Mouse (Mus musculus) embryonic facial prominence, embryonic 10.5 days (tissue): ENCODE measurements around the gene Tex14. TPM values are rescaled to one million over a fixed set of nuclear protein-coding genes. Genes with fewer than 3 reads are reported as not detected.
A peak's percentile ranks its signal among the peaks of the same experiment; 100 is the strongest.
"Not testable (repeated sequence)": the region's sequence is repeated elsewhere in the genome, so short reads cannot be mapped to it uniquely, and the experiment has no call there.

ENCODE experiments used
- DNase-seq: peaks from one replicate; pipeline ENCODE4 v3.0.0-alpha.2; 2017; ENCODE audit warnings: low spot score
- H3K27ac ChIP-seq: fragments of 300-500 bp; sonication (generic); replicated peaks from 2 replicates; pipeline ENCODE4 v1.5.1; 2016; ENCODE audit warnings: mild to moderate bottlenecking
- H3K27me3 ChIP-seq: fragments of 300-500 bp; sonication (generic); replicated peaks from 2 replicates; pipeline ENCODE4 v1.6.1; 2016; ENCODE audit warnings: low read depth, mild to moderate bottlenecking; ENCODE audit not compliant: poor library complexity, severe bottlenecking
- H3K36me3 ChIP-seq: fragments of 300-500 bp; sonication (generic); replicated peaks from 2 replicates; pipeline ENCODE4 v1.6.1; 2016; ENCODE audit warnings: mild to moderate bottlenecking, moderate library complexity
- H3K4me1 ChIP-seq: fragments of 300-500 bp; sonication (generic); 2 replicates; pipeline ENCODE4 v1.6.1; 2016
- H3K4me3 ChIP-seq: fragments of 300-500 bp; sonication (generic); 2 replicates; pipeline ENCODE4 v1.5.1; 2016; ENCODE audit warnings: mild to moderate bottlenecking, moderate library complexity
- H3K9me3 ChIP-seq: fragments of 300-500 bp; sonication (generic); 2 replicates; pipeline ENCODE4 v1.6.1; 2016; ENCODE audit warnings: mild to moderate bottlenecking
- WGBS: fragments of 180-500 bp; shearing (Covaris S2); methylation state at CpG from one replicate; pipeline ENCODE4 v1.1.7; 2016; 5-methylcytosine and 5-hydroxymethylcytosine counted together
- polyA plus RNA-seq: library from polyadenylated mRNA; unstranded; fragments of >200 nt; fragmentation: Nextera tagmentation; extraction: Ambion mirVana; gene quantifications from 2 replicates; pipeline ENCODE4 v1.2.1, GENCODE M21; 2016

Tex14 gene
- polyA plus RNA-seq, 1 experiment from 2014 or later: not detected

GRCm38 (mm10) chr11:87471699-87471997 lies 66.8 kb downstream of the Tex14 start:
- H3K9me3 ChIP-seq, DNase-seq, H3K4me3 ChIP-seq, H3K27ac ChIP-seq, H3K36me3 ChIP-seq: not testable (repeated sequence)
- Histone ChIP-seq H3K4me1 (peaks cover 18% of the 10 kb centered on the region), H3K27me3 (peaks cover 17% of the 10 kb centered on the region; the same call in 1 of the 2 replicates)
- WGBS: 0% methylated on average over 2 of the region's 3 CpGs

DNA sequence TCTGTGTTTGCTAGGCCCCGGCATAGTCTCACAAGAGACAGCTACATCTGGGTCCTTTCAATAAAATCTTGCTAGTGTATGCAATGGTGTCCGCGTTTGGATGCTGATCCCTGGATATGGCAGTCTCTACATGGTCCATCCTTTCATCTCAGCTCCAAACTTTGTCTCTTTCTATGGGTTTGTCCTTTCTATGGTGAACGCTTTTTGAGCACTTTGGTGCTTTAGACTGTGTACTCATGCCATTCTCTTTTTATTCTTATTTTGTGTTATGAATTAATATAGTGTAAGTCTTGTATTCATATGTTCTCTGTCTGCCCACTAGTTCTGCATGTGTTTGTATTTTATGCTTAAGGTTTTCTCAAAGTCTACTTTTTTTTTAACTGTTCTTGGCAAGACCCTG lies 67.2 kb downstream of the Tex14 start:
- H3K9me3 ChIP-seq, H3K27ac ChIP-seq, H3K36me3 ChIP-seq, H3K4me3 ChIP-seq, DNase-seq: not testable (repeated sequence)
- WGBS: 33% methylated on average over 4 of the region's 4 CpGs
- Histone ChIP-seq H3K27me3 (peaks cover 17% of the 10 kb centered on the region; the same call in 1 of the 2 replicates), H3K4me1 (peaks cover 18% of the 10 kb centered on the region)

GRCm38 (mm10) chr11:87479172-87479571 lies 74.3 kb downstream of the Tex14 start:
- not testable (repeated sequence) for H3K27me3 ChIP-seq, H3K9me3 ChIP-seq, H3K4me1 ChIP-seq, H3K4me3 ChIP-seq, H3K27ac ChIP-seq, DNase-seq, H3K36me3 ChIP-seq
- WGBS: 68% methylated on average over 2 of the region's 2 CpGs

GRCm38 (mm10) chr11:87483796-87484326 lies 79.0 kb downstream of the Tex14 start:
- 78% methylated on average over 3 of the region's 3 CpGs for WGBS
- no peaks in the 10 kb centered on the region for H3K4me1 ChIP-seq

DNA sequence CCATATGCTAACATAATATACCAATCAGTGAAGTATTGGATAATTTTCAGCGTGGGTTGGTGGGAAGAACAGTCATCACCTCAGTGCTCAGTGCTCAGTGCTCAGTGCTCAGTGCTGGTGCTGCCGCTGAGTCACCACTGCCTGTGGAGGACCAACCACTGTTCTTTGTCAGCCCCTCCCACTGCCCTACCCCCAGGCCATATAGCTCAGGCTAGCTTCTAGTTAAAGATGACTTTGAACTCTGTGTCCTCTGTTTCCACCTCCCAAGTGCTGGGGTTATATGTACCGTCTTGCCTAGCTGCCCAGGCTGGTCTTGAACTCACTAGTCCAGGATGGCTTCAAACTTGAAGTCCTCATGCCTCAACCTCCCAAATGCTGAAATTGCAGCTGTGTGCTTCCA lies 84.1 kb downstream of the Tex14 start:
- Histone ChIP-seq H3K4me3 (no peak overlapping the region), H3K36me3 (no peaks in the 10 kb centered on the region), H3K27me3 (no peaks in the 10 kb centered on the region), H3K9me3 (no peaks in the 10 kb centered on the region), H3K4me1 (no peaks in the 10 kb centered on the region), H3K27ac (no peak overlapping the region)
- DNase-seq: no peak
- 82% methylated on average over 3 of the region's 3 CpGs for WGBS

More at GRCm38 (mm10) chr11:87483796-87484326, 79.0 kb downstream of the Tex14 start:
- no peak for DNase-seq
- Histone ChIP-seq H3K36me3 (no peaks in the 10 kb centered on the region), H3K4me3 (no peak overlapping the region), H3K27me3 (no peaks in the 10 kb centered on the region), H3K27ac (no peak overlapping the region), H3K9me3 (no peaks in the 10 kb centered on the region)

GRCm38 (mm10) chr11:87504690-87505214 lies 99.9 kb downstream of the Tex14 start:
- H3K4me3 ChIP-seq: no peak overlapping the region
- peaks cover 4% of the 10 kb centered on the region for H3K4me1 ChIP-seq
- 58% methylated on average over 5 of the region's 5 CpGs for WGBS
- no peak for DNase-seq
- H3K27ac ChIP-seq: no peak overlapping the region
- H3K36me3 ChIP-seq: no peaks in the 10 kb centered on the region
- no peaks in the 10 kb centered on the region for H3K27me3 ChIP-seq
- no peaks in the 10 kb centered on the region for H3K9me3 ChIP-seq

- WGBS: 74% methylated on average over 3 of the region's 3 CpGs
These were observed 101.6 kb downstream of the Tex14 start for GRCm38 (mm10) chr11:87506502-87506901.

GRCm38 (mm10) chr11:87507043-87507442 lies 102.2 kb downstream of the Tex14 start:
- DNase-seq: no peak
- no peak overlapping the region for H3K4me3 ChIP-seq

More at GRCm38 (mm10) chr11:87506502-87506901, 101.6 kb downstream of the Tex14 start:
- Histone ChIP-seq H3K4me3 (no peak overlapping the region), H3K36me3 (no peaks in the 10 kb centered on the region), H3K9me3 (no peaks in the 10 kb centered on the region), H3K27ac (no peak overlapping the region), H3K27me3 (no peaks in the 10 kb centered on the region), H3K4me1 (peaks cover 4% of the 10 kb centered on the region)
- no peak for DNase-seq

GRCm38 (mm10) chr11:87519260-87519659 lies 114.4 kb downstream of the Tex14 start:
- no peaks in the 10 kb centered on the region for H3K36me3 ChIP-seq
- peak; percentile 43 for DNase-seq
- 8% methylated on average over 2 of the region's 2 CpGs for WGBS
- no peak overlapping the region for H3K4me3 ChIP-seq
- H3K27ac ChIP-seq: no peak overlapping the region
- no peaks in the 10 kb centered on the region for H3K27me3 ChIP-seq
- H3K4me1 ChIP-seq: peaks cover 15% of the 10 kb centered on the region
- H3K9me3 ChIP-seq: no peaks in the 10 kb centered on the region

More at GRCm38 (mm10) chr11:87507043-87507442, 102.2 kb downstream of the Tex14 start:
- no peak overlapping the region for H3K27ac ChIP-seq
- H3K9me3 ChIP-seq: no peaks in the 10 kb centered on the region
- no peaks in the 10 kb centered on the region for H3K36me3 ChIP-seq
- peaks cover 4% of the 10 kb centered on the region for H3K4me1 ChIP-seq
- no peaks in the 10 kb centered on the region for H3K27me3 ChIP-seq

- Histone ChIP-seq H3K4me1 (peaks cover 20% of the 10 kb centered on the region), H3K27me3 (no peaks in the 10 kb centered on the region), H3K27ac (no peak overlapping the region), H3K36me3 (no peaks in the 10 kb centered on the region), H3K4me3 (no peak overlapping the region), H3K9me3 (no peaks in the 10 kb centered on the region)
- 72% methylated on average over 5 of the region's 5 CpGs for WGBS
- DNase-seq: no peak
These were observed 118.6 kb downstream of the Tex14 start for GRCm38 (mm10) chr11:87523466-87523865.

GRCm38 (mm10) chr11:87523967-87524366 lies 119.1 kb downstream of the Tex14 start:
- H3K36me3 ChIP-seq: no peaks in the 10 kb centered on the region
- H3K9me3 ChIP-seq: no peaks in the 10 kb centered on the region
- H3K4me1 ChIP-seq: peaks cover 20% of the 10 kb centered on the region
- H3K27ac ChIP-seq: no peak overlapping the region
- H3K4me3 ChIP-seq: no peak overlapping the region
- no peak for DNase-seq
- H3K27me3 ChIP-seq: no peaks in the 10 kb centered on the region

GRCm38 (mm10) chr11:87524780-87525179 lies 119.9 kb downstream of the Tex14 start:
- DNase-seq: no peak
- H3K36me3 ChIP-seq: no peaks in the 10 kb centered on the region
- H3K27ac ChIP-seq: no peak overlapping the region
- H3K27me3 ChIP-seq: no peaks in the 10 kb centered on the region
- H3K4me3 ChIP-seq: no peak overlapping the region
- H3K4me1 ChIP-seq: peaks cover 20% of the 10 kb centered on the region
- H3K9me3 ChIP-seq: no peaks in the 10 kb centered on the region

GRCm38 (mm10) chr11:87527364-87527763 lies 122.5 kb downstream of the Tex14 start:
- H3K27me3 ChIP-seq: no peaks in the 10 kb centered on the region
- H3K4me3 ChIP-seq: no peak overlapping the region
- peaks cover 9% of the 10 kb centered on the region for H3K4me1 ChIP-seq
- H3K9me3 ChIP-seq: no peaks in the 10 kb centered on the region
- no peak overlapping the region for H3K27ac ChIP-seq
- 60% methylated on average over 3 of the region's 3 CpGs for WGBS
- DNase-seq: no peak
- no peaks in the 10 kb centered on the region for H3K36me3 ChIP-seq
